Mouse (Mus musculus) lung, adult 2 months (tissue): ENCODE data around the gene Srrm4.

Experiments used
- CTCF ChIP-seq: fragments of 200-500 bp; IDR thresholded peaks from 2 replicates; pipeline ENCODE4 v1.5.1; 2011; ENCODE audit warnings: mild to moderate bottlenecking, low read length, control low read depth; ENCODE audit not compliant: insufficient read depth
- POLR2A ChIP-seq: fragments of 200-500 bp; IDR thresholded peaks from 2 replicates; pipeline ENCODE4 v1.6.1; 2011; ENCODE audit warnings: low read depth, mild to moderate bottlenecking, control low read depth, low read length, borderline replicate concordance; ENCODE audit errors: extremely low read depth

DNA sequence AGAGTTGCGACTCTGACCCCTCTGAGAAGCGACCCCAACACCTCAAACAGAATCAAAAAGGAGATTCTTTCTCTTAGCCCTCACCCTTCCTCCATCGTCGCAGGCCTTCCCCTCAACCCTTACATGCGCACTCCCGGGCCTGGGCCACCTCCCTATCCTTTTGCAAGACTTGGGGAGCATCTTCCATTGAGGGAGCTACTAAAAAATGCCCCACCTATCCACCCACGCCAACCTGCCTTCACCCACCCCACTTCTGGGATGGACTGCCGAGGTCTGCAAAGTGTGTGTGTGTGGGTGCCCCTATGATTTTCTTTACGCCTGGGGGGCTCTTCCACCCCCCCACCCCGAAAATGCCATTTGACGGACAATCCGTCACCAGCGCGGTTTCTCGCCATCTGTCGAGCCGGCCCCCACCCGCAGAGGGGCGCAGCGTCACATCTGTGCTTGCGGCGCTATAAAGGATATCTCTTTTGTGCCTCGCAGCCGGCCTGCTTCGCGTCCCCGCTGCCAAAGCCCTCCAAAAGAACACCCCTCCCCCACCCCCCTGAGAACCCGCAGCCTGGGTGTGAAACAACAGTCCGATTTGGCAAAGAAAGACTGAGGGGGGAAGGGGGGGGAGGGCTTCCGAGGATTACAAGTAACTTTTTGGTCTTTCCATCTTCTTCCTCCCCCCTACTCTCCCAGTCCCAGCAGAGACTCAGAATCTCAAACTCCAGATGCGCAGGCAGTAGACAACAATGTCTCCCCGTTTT lies 608 bp upstream of the Srrm4 start:
- TF ChIP-seq CTCF = no peak
- TF ChIP-seq POLR2A = no peak
